Mouse (Mus musculus): ENCODE measurements around the gene Spag16. TPM values are rescaled to one million over a fixed set of nuclear protein-coding genes. Genes with fewer than 3 reads are reported as not detected.

Spag16 gene
- polyA plus RNA-seq, 1 experiment: not detected

Other genes with a start within 250 kb of the Spag16 start
- 1.5 and 4.8 TPM in 2 replicates for gene Ikzf2, start 139.7 kb upstream of the Spag16 start, polyA plus RNA-seq (2012; ENCODE audit: insufficient read depth, insufficient read length, missing spikeins)

Measured in brown adipose tissue, adult 24 weeks (tissue).